Mouse (Mus musculus): ENCODE results near the gene Adh5.
A peak's percentile ranks its signal among the peaks of the same experiment; 100 is the strongest.

Adh5 gene

DNA sequence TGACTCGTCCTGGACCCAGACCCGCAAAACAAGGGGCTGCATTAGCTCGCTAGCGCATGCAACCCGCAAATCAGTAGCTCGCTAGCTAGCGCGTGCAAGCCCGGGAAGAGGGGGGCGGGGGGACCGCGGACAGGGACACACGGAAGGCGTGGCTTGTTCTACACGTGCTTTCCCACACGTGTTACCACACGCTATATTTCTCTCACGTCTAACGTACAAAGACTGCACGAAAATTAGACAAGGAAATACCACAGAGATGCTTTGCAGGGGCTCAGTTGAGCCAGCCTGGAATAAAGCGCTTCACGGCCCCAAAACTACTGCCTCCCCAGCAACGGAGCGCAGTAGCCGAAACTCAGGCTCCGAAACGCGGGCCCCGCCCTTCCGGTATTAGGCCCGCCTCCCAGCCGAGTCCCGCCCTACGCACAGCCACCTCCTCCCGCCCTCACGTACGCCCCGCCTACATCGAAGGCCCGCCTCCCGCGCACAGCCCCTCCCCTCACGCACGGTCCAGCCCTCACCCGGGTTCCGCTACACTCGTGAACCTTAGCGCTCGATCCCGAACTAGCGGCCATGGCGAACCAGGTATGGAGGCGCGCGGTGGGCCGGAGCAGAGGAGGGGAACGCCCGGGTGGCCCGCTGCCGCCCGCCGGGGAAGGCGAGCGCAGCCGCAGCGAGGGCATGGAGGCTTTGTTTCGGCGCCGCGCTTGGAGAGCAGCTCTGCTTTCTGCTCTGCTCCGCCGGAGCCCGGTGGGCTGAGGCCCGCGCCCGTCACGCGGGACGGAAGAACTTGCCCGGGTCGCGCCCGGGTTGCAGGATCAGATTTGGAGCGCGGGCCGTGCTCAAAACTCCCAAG, at the start of gene Adh5:
TSS of gene Adh5 (plus strand) at position 482 of the 853 bp plus-strand sequence.
- peak; percentile 92 for DNase-seq (ENCODE audit: low read depth, low spot score)

DNA sequence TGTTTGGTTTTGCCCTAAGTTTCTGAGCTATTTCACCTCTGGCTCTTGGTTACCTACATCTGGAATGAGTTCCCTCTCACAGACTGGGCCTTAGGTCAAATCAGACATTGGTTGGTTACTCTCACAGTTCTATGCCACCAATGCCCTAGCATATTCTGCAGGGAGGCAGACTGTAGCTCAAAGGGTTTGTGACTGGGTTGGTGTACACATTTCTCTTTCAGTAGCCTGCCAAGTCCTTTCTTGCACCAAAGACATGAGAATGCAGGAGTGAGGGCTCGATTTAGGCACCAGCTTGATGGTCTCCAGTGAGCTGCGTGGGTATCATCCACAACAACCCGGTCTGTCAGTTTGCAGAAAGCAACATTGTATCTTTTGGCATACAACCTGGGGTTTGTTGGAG, 38.0 kb upstream of the Adh5 start:
- DNase-seq (ENCODE audit: low read depth, low spot score): no peak

DNA sequence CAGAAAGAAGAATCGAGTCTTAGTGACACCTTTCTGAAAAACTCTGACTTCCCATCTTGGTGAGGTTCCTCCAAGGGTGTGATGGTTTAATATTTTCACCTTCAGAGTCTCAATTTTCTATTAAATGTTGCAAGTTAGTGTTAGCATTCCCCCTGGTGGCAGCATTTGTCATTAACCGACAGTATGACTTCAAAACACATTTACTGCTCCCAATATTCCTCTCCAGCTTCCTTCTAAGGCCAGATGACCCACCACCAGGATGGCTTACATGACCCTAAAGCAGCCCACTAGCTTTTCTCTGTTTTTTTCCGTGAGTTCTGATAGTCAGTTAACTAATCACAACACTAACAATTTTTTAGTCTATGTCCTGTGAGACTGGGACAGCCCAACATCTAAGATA, 37.6 kb upstream of the Adh5 start:
- DNase-seq (ENCODE audit: low read depth, low spot score): peak; percentile 26

DNA sequence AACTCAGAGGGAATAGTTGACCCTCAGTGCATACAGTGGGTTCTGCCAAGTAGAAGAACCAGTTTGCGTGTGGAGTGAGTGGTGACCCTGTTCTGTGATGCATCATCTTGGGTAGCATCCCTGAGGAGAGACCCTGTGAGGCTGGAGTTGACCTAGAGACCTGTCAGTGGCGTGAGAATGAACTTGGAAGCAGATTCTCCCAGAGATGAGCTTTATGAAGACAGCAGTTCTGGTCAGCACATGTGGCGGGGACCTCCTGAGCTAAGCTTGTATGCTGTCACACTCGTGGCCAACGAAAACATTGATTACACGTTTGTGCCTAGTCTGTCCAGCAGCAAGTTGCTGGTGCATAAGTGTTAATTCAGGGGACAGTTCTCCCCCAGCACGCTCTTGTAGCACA, 37.1 kb upstream of the Adh5 start:
- DNase-seq (ENCODE audit: low read depth, low spot score): no peak

DNA sequence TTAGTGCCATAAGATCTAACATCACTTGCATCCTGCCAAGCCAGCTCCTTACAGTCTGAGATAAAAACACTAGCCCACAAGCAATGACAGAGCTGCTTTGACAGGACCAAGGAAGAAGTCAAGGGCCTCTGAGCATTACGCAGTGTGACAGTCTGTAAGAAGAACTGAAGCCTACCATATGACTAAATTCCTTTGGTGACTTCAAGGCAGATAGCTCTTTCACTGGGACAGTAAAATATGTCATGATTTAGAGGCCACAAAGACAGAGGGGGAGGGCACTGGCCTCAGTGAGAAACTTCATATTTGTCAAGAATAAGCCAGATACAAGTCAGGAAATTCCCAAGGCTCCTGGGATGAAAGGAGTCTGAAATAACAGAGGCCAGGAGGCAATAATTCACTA, 35.0 kb upstream of the Adh5 start:
- no peak for DNase-seq (ENCODE audit: low read depth, low spot score)

DNA sequence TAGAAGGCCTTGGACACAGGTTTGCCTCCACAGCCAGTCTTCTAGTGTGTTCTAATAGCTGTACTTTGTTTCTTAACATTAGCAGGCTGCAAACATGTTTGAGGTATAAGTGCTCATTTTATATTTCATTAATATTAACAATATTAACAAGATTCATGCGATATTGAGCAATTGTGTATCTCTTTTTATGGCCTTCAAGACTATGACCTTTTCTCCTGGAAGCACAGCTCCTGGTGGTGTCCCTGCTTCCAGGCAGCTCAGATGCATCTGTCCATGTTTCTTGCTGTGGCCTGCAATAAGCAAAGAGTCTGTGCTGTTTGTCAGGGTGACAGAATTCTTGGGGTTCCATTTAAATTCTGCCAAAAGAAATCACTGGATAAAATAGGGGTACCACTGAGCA, 33.3 kb upstream of the Adh5 start:
- no peak for DNase-seq (ENCODE audit: low read depth, low spot score)

DNA sequence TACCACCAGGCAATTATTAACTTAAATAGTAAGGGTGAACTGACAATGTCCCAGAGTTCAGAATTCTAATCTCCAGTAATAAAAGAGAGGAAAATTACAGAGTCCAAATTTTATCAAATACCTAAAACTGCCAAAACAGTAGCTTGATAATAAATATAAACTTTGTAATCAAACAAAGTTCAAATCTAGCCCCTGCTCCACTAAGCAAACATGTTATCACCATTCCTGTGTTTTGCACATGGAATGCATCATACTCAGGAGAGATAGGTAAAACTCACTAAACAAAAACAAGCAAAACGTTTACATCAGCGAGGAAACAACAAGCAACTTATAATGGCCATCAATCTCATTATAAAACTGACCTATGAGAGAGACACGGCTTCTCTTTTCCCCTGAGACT, 32.7 kb upstream of the Adh5 start:
- no peak for DNase-seq (ENCODE audit: low read depth, low spot score)

DNA sequence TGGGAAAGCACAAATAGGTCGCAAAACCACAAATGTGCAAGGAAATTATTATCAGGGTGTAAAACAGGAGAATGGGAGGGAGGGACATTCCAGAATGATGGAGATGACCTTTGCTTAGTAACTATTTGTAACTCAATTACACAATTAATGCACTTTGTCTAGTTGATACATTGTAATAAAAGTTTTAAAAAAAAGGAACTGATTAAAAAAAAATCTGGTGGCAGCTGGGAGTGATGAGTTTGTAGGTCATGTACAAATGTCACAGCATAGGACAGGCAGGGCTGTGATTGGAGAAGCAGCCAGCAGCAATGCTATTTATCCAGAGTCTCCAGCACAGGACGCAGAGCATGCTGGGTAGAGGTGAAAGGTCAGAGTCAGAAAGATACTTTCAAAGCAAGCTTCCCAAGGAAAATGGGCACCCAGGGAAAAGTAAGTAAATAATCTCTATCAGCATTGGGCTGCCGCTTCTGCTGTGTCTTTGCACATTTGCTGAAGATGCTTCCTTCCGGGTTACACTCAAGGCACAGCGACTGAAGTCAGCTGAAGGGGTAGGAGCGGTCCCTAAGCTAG, 27.7 kb upstream of the Adh5 start, which contains the start of gene Adh4:
TSS of gene Adh4 (plus strand) at position 346 of the 570 bp plus-strand sequence.
- no peak for DNase-seq (ENCODE audit: low read depth, low spot score)

DNA sequence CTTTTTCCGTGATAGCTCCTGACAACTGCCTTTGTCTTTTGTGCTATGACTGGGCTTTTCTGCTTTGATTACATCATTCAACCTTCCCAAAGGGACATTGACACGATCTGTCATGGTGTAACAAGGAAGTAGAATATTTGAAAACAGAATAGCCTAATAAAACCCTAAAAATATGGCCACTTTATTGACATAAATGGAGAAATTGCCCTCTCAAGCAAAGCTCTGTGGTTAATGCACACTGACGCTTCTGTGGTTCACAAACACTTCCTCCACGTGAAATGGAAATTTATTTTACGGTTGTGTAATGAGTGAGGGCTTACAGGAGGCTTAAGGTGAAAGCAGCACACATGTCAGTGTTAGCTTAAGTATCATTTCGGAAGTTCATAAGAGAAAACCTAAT, 23.5 kb upstream of the Adh5 start:
- no peak for DNase-seq (ENCODE audit: low read depth, low spot score)

DNA sequence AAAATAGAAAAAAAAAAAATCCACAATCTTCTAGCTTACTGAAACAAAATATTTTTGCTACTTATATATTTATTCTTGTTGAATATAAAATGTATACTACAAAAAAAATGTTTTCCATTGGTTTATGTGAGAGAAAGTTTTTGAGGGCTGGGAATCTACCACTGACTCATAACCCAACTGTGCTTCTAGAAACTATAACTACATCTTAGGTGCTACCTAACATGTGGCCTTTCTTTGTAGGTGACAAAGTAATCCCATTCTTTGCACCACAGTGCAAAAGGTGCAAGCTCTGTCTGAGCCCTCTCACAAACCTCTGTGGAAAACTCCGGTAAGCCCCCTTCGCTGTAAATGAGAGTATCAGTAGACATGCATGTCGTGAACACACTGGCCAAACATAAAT, 22.5 kb upstream of the Adh5 start:
- no peak for DNase-seq (ENCODE audit: low read depth, low spot score)

DNA sequence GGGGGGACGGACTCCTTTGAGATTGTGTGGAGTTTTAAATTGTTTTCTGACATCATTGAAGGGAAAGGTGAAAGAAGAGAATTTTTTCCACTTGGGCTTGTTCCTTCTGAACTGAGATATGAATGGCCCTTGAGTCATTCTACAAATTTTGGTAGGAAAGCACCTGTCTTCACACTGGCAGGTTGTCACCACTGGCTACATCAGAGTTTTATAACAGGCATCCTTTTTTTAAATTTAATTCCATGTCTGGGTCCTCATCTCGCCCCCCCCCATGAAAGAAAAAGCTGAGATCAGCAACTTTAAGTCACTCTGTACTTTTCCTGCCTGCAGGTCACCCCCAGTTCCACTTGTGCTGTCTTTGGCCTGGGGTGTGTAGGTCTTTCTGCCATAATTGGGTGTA, 19.2 kb upstream of the Adh5 start:
- DNase-seq (ENCODE audit: low read depth, low spot score): no peak

DNA sequence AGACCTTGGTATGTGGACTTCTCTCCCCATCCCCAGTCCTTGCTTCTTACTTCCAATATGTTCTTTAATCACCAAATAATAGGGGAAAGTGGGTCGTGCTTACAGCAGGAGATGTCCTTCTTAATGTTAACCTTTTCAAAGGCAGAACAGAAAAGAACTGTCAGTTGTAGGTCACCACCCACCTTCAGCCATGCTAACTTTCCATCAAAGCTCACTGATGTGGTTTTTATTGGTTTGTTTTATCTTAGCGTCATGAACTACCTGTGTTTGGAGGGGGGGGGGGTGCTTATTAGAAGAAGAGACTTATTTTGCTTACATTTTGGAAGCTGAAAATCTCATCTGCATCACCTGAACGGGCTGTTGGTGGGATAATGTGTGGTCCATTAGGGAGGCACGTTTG, 18.6 kb upstream of the Adh5 start:
- DNase-seq (ENCODE audit: low read depth, low spot score): no peak

DNA sequence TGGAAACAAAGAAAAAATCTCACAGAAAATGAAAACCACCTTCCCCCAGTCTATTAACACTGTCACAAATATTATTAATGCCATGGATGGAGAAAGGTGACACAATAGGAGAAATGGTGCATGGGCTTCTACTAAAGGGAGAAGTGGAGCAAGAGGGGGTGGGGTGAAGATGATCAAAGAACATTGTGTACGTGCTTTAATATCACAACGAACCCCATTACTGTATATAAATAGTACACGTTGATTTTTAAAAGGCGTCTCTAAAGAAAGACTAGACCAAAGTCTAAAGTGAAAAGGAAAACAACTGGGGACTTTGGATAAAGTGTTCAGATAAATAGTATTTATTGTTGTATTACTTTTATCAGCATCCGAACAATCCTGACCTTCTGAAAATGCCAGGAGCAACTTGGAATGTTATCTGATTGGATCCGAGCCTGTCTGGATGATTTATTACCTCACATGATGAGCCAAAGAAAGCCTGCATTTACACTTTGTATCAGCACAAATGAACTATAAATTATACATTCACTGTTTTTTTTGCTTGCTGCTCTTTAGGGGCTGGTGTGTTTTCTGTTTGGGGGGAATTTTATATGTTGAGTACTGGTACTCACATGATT, 12.4 kb upstream of the Adh5 start:
- no peak for DNase-seq (ENCODE audit: low read depth, low spot score)

DNA sequence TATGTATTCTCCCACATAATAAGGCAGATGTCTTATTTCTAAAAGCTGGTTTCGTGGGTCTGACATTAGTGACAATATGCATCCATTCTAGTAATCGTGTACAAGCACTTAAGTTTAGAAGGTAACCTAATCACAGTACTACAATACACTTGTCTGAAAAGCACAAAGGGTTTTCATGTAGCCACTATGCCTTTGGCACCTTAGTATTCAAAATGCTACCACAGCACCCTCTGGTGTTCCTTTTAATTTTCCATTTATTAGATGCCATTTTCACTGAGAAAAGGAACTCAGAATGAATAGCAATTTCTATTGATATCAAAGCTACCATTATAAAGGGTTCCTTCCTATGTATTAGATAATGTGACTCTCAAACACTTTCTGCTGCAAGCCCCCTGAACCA, 11.1 kb upstream of the Adh5 start:
- no peak for DNase-seq (ENCODE audit: low read depth, low spot score)

DNA sequence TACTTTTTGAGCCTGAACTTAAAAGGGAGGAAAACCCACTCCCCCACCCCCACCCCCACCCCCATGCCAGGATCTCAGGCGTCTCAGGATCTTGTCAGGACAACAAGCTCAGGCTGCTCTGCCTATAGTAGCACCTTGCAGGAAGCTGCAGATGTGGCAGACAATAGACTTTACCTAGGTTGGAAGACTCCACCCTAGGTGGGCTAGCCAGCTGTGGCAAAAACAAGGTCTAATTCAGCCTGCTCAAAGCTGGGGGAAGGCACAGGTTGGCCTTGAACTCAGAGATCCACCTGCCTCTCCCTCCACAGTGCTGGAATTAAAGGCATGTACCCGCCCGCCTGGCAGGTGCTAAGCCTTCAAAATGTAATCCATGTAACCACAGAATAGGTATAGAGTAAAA, 4.2 kb upstream of the Adh5 start:
- DNase-seq (ENCODE audit: low read depth, low spot score): peak; percentile 69

DNA sequence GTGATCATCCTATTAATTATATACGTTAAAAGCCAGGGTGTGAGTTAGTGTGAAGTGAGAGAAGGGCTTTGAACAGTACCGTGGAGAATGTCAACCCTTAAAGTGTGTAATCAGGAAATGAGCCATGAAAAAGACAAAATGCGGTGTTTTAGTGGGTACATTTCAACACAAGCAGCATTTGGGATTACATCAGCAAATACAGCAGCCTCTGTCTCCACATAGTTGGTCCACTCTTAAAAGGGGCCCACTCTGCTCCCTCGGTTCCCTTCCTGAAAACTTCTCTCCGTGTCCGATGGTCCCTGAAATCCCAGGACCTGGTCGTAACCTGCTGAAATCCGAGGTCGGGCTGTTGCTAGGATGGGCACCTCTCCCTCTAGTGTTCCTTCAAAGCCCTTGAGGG, 690 bp upstream of the Adh5 start:
- DNase-seq (ENCODE audit: low read depth, low spot score): no peak

DNA sequence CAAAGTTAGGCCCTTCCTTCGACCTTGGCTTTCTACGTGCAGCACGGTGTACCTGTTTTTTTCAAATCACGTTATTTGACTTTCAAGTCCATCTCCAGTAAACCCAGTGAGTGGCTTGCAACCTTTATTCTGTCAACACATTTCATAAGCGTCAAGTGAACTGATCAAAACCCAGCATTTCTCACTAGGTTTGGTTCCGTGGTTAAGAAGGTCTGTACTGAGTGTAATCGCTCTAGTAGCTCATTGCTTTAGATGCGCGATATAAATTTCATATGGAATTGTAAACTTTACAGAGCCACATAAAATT, 525 bp downstream of the Adh5 start:
- DNase-seq (ENCODE audit: low read depth, low spot score): no peak

DNA sequence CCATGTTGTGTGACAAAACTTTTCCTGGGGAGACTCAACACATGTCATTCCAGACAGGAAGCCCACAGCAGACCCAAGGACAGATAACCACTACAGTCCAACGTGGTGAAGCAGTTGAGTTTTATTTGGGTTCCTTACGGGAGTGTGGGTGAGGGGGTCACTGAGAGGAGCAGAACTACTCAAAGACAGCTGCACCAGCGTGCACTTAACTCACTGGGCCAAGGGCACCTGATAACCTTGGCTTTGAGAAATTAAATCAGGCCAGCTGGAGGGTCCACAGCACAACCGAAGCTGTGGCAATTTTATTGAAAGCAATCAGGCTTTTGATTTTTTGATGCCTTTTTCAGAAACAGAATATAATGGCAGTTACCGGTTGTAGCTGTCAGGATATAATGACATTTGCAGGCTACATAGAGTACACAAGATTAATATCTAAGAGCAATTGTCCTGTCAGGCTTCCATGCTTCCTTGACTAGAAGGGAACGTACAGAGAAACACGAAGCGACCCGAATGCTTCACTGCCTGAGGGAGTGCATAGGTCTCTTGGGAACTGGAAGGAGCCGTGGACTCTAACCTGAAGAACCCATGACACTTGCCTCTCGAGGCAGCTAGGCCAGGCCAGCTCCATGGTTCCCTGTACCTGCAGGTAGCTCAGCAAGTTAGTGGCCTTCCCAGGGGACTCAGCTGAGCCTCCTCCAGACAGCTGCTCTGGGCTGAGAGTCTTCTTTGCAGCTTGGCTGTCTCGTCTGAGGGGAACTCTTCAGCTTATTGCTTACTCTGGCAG, 5.4 kb downstream of the Adh5 start:
- DNase-seq (ENCODE audit: low read depth, low spot score): no peak

DNA sequence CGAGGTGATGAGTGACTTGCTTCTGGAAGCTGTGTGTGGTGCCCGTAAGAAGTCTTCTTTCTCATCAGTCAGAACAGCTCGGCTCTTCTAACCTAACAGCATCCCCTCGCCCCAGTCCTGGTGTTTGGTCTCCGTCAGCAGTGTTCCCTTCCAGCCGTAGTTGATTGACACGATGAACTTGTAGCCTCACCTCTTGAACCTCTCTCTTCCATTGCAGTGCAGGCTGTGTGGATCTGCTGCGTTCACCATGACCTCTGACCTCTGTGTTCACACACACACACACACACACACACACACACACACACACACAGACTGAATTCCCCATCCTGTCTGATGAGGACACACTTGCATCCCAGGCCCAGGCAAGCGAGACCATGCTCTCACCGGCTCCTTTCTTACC, 9.3 kb downstream of the Adh5 start:
- DNase-seq (ENCODE audit: low read depth, low spot score): no peak

DNA sequence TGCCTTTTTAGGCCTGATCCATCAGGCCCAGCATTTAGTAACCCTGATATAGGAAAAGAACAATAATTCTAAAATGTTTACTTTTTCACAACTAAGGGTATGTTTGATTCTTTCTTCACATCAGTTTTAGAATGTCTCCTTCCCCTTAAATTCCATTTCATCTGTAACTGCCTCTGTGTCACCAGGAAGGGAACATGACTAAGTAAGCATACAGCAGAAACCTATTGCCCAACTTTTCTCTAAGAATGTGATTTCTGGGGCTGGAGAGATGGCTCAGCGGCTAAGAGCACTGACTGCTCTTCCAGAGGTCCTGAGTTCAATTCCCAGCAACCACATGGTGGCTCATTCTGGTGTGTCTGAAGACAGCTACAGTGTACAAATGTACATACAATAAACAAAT, 11.3 kb downstream of the Adh5 start:
- DNase-seq (ENCODE audit: low read depth, low spot score): no peak

DNA sequence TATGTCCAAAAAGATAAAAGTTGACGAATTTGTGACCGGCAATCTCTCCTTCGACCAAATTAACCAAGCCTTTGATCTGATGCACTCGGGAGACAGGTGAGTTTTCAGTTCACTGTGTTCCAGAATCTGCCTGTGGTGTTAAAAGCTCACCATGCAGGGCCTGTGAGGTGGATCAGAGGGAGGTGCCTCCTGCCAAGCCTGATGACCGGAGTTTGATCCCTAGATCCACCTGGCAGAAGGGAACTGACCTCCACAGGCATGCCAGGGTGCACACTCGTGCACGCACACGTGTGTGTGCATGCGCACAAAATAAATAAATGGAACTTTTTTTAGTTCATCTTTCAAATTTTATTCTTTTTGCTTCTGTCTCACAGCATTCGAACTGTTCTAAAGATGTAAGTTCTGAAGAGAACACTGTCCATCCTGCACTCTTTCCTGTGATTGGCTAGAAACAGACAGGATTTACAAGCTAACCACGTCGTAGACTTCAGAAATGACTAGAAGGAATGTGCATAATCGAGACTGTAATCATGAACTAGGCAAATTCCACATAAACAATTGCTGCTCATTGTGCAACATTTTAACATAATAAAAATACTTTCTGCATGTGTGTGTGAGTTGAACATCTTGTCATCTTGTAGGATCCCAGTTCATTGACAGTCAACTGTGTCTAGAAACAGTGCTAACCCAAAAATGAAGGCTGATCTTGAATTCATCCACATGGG, 12.0 kb downstream of the Adh5 start:
- no peak for DNase-seq (ENCODE audit: low read depth, low spot score)

DNA sequence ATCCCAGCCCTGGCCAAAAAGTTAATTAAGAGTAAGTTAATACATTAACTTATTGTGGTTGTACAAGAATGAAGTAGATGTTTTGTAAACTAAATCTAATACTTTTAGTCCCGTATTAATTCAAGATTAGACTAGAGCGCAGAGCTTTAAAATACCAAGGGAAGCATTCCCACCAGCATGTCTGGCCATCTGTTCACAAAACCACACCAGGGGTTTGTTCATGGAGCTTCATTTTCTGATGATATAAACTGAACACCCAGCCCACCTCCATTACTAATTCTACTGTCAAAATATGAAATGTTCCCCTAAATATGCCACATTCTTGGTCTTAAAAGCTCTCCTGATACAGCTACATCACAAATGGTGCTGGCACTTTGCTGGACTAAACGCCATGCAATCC, 15.5 kb downstream of the Adh5 start:
- DNase-seq (ENCODE audit: low read depth, low spot score): no peak

Data from R1 (cell line).